Mouse (Mus musculus): ENCODE results near the gene Stk11.

Gene Stk11

GRCm38 (mm10) chr10:80130403-80131031 is 14.9 kb downstream of the Stk11 start:
- DNase-seq (ENCODE audit: low read depth, low spot score), result no peak

GRCm38 (mm10) chr10:80131316-80131951 is 15.8 kb downstream of the Stk11 start:
- DNase-seq (ENCODE audit: low read depth, low spot score), result no peak

GRCm38 (mm10) chr10:80131952-80132350 is 16.3 kb downstream of the Stk11 start:
- no peak for DNase-seq (ENCODE audit: low read depth, low spot score)

GRCm38 (mm10) chr10:80133226-80133849 is 17.7 kb downstream of the Stk11 start:
- no peak for DNase-seq (ENCODE audit: low read depth, low spot score)

- DNase-seq (ENCODE audit: low read depth, low spot score), result no peak
Measured at GRCm38 (mm10) chr10:80134421-80134820, 18.8 kb downstream of the Stk11 start.

GRCm38 (mm10) chr10:80135161-80135560 is 19.6 kb downstream of the Stk11 start:
- no peak for DNase-seq (ENCODE audit: low read depth, low spot score)

- no peak for DNase-seq (ENCODE audit: low read depth, low spot score)
Measured at GRCm38 (mm10) chr10:80135641-80136040, 20.0 kb downstream of the Stk11 start.

- DNase-seq (ENCODE audit: low read depth, low spot score), result no peak
Measured at GRCm38 (mm10) chr10:80136179-80136951, 20.8 kb downstream of the Stk11 start.

GRCm38 (mm10) chr10:80136952-80137625 is 21.5 kb downstream of the Stk11 start:
- no peak for DNase-seq (ENCODE audit: low read depth, low spot score)

- DNase-seq (ENCODE audit: low read depth, low spot score), result no peak
Measured at GRCm38 (mm10) chr10:80137626-80138552, 22.3 kb downstream of the Stk11 start.

GRCm38 (mm10) chr10:80138553-80139438 is 23.2 kb downstream of the Stk11 start, which contains the start of gene Atp5d:
TSS of gene Atp5d (plus strand) at chr10:80138632.
- DNase-seq (ENCODE audit: low read depth, low spot score), result no peak

- DNase-seq (ENCODE audit: low read depth, low spot score), result no peak
Measured at GRCm38 (mm10) chr10:80139439-80139775, 23.8 kb downstream of the Stk11 start.

GRCm38 (mm10) chr10:80139975-80140665 is 24.5 kb downstream of the Stk11 start:
- DNase-seq (ENCODE audit: low read depth, low spot score), result no peak

- DNase-seq (ENCODE audit: low read depth, low spot score), result no peak
Measured at GRCm38 (mm10) chr10:80140666-80141035, 25.0 kb downstream of the Stk11 start, which contains the start of gene Cbarp. TSS of gene Cbarp (minus strand) at chr10:80140835.

- peak; percentile 79 for DNase-seq (ENCODE audit: low read depth, low spot score)
Measured at GRCm38 (mm10) chr10:80141243-80141642, 25.6 kb downstream of the Stk11 start.

- peak; percentile 97 for DNase-seq (ENCODE audit: low read depth, low spot score)
Measured at GRCm38 (mm10) chr10:80141786-80142529, 26.4 kb downstream of the Stk11 start.

- DNase-seq (ENCODE audit: low read depth, low spot score), result no peak
Measured at GRCm38 (mm10) chr10:80142530-80142925, 26.9 kb downstream of the Stk11 start.

GRCm38 (mm10) chr10:80143664-80144063 is 28.1 kb downstream of the Stk11 start:
- DNase-seq (ENCODE audit: low read depth, low spot score), result no peak
